Mouse (Mus musculus): Measurements from ENCODE around the gene Csmd2. TPM values are rescaled to one million over a fixed set of nuclear protein-coding genes. Genes with fewer than 3 reads are reported as not detected.
A peak's percentile ranks its signal among the peaks of the same experiment; 100 is the strongest.

Csmd2 gene
- polyA plus RNA-seq (2015; fragmentation: Nextera tagmentation; extraction: Ambion mirVana) = 0.04 and 0.05 TPM in 2 replicates

DNA sequence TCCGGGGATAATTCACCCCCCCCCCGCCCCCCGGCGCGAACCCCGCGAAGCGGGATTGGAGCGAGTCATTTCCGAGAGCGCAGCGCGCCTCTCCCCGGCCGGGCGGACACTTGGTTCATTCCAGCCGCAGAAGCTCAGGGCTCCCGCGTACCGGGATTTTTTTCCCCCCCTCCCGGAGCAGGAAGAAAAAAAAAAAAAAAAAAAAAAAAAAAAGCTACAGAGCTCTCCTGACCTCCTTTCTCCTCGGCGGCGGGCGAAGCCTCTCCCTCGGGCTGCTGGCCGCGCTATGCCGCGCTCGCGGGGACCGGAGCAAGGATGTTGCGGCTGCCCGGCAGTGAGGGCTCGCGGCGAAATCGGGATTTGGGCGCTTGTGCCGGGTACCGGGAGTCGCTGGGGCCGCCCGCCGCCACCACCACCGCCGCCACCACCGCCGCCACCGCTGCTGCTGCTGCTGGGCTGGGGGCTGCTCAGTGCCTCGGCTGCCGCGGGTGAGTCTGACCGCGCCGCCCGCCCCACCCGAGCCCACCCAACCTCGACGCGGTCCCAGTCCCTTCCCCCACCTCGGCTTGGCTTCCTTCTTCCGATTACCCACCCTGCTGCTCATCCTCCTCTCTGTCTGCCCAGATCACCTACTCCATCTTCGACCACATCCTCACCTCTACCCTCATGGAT, at the start of gene Csmd2:
TSS of gene Csmd2 (plus strand) at position 74 of the 672 bp plus-strand sequence.
- H3K4me2 ChIP-seq (replicated peaks; ENCODE audit: low read depth, low read length) = 0 out of 2 replicates have a peak within 1 kb of the TSS, but pooled peaks have one; percentile 19
- H3K27me3 ChIP-seq (replicated peaks; ENCODE audit: insufficient read depth, low read length) = peaks cover 44% of the 10 kb centered on the region
- no peak within 1 kb of the TSS for H3K4me3 ChIP-seq (ENCODE audit: low read depth, low read length)
- ATAC-seq (no peak), DNase-seq (ENCODE audit: low spot score) (no peak)
- H3K4me1 ChIP-seq (ENCODE audit: insufficient read depth, low read depth, low read length) = no peaks in the 10 kb centered on the region
- under 1% methylated on average over 23 of the region's 65 CpGs for WGBS
- no peaks in the 10 kb centered on the region for H3K9me3 ChIP-seq (ENCODE audit: low read length)
- no peak within 1 kb of the TSS for H3K27ac ChIP-seq (ENCODE audit: low read length)
- no peaks in the 10 kb centered on the region for H3K36me3 ChIP-seq (ENCODE audit: insufficient read depth, low read length)
- H3K9ac ChIP-seq (replicated peaks; ENCODE audit: low read depth) = no peak within 1 kb of the TSS
- TF ChIP-seq EP300 (IDR thresholded peaks at IDR 0.05) (no peak), CTCF (IDR thresholded peaks at IDR 0.05) (no peak)

DNA sequence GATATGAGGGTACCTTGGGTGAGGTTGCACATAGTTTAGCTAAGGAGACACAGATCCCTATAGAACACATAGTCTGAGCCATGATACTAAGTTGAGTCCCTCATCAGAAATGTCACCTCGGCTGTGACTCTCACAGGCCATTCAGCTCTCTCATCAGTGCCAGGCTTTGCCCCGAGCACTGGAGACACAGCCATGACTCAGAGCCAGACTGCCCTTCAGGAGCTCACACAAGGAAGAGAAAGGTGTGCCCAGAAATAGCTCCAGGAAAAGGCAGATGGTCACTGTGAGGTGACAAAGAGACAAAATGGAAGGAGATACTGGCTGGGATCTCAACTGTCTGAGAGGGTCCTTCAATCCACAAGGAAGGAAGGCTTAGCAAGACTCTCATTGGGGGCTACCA, 40.0 kb upstream of the Csmd2 start:
- TF ChIP-seq EP300 (IDR thresholded peaks at IDR 0.05) = no peak
- no peak for TF ChIP-seq CTCF (IDR thresholded peaks at IDR 0.05)
- no peak overlapping the region for H3K4me3 ChIP-seq (ENCODE audit: low read depth, low read length)
- no peaks in the 10 kb centered on the region for H3K36me3 ChIP-seq (ENCODE audit: insufficient read depth, low read length)
- no peak overlapping the region for H3K9ac ChIP-seq (replicated peaks; ENCODE audit: low read depth)
- DNase-seq (ENCODE audit: low spot score) (no peak), ATAC-seq (no peak)
- no peaks in the 10 kb centered on the region for H3K9me3 ChIP-seq (ENCODE audit: low read length)
- no peaks in the 10 kb centered on the region for H3K4me1 ChIP-seq (ENCODE audit: insufficient read depth, low read depth, low read length)
- WGBS = 64% methylated on average over 2 of the region's 2 CpGs
- H3K4me2 ChIP-seq (replicated peaks; ENCODE audit: low read depth, low read length) = no peak overlapping the region
- H3K27me3 ChIP-seq (replicated peaks; ENCODE audit: insufficient read depth, low read length) = no peaks in the 10 kb centered on the region
- no peak overlapping the region for H3K27ac ChIP-seq (ENCODE audit: low read length)

DNA sequence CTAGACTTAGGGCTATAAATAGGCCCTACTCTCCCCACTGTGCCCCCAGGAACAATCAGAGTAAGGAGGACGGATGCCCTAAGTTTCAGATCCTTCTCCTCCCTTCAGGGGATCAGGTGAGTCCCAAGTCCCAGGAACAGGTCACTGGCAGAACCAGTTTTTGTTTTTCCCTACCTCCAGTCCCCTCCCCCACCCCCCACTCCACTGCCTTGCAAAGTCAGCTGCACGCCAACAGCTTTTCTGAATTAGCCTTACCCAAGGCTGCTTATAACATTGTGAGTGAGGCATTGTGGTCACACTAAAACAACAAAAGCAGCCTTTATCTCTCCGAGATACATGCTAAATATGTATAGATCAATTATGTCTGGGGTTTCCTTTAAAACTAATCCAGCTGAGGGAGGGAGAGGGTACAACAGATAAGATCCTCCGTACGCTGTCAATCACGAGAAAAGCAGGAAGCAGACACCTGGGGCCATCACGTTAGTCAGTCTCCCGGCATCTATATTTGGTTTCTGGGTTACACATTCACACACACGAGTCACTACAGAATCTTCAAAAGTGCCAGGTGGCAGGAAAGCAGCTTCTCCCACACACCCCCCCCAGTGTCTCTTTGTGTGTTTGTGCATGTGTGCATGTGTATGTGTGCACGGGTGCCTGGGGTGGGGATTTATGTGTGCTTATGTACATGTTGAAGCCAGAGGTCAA, 34.5 kb upstream of the Csmd2 start:
- WGBS = 29% methylated on average over 10 of the region's 10 CpGs
- no peak overlapping the region for H3K4me2 ChIP-seq (replicated peaks; ENCODE audit: low read depth, low read length)

GRCm38 (mm10) chr4:127969101-127969500, 18.6 kb upstream of the Csmd2 start:
- TF ChIP-seq EP300 (IDR thresholded peaks at IDR 0.05) (no peak), CTCF (IDR thresholded peaks at IDR 0.05) (no peak)
- no peak overlapping the region for H3K9ac ChIP-seq (replicated peaks; ENCODE audit: low read depth)
- ATAC-seq (no peak), DNase-seq (ENCODE audit: low spot score) (no peak)
- H3K36me3 ChIP-seq (ENCODE audit: insufficient read depth, low read length) = no peaks in the 10 kb centered on the region
- H3K4me2 ChIP-seq (replicated peaks; ENCODE audit: low read depth, low read length) = no peak overlapping the region
- peaks cover 6% of the 10 kb centered on the region; the same call in 1 of the 2 replicates for H3K27me3 ChIP-seq (replicated peaks; ENCODE audit: insufficient read depth, low read length)
- H3K27ac ChIP-seq (ENCODE audit: low read length) = no peak overlapping the region
- H3K4me3 ChIP-seq (ENCODE audit: low read depth, low read length) = no peak overlapping the region
- WGBS = 10% methylated on average over 7 of the region's 7 CpGs
- H3K4me1 ChIP-seq (ENCODE audit: insufficient read depth, low read depth, low read length) = no peaks in the 10 kb centered on the region
- no peaks in the 10 kb centered on the region for H3K9me3 ChIP-seq (ENCODE audit: low read length)

More for the DNA sequence above, 34.5 kb upstream of the Csmd2 start:
- no peak overlapping the region for H3K27ac ChIP-seq (ENCODE audit: low read length)
- no peaks in the 10 kb centered on the region for H3K9me3 ChIP-seq (ENCODE audit: low read length)
- ATAC-seq (no peak), DNase-seq (ENCODE audit: low spot score) (no peak)
- TF ChIP-seq EP300 (IDR thresholded peaks at IDR 0.05) (no peak), CTCF (IDR thresholded peaks at IDR 0.05) (no peak)
- no peak overlapping the region for H3K4me3 ChIP-seq (ENCODE audit: low read depth, low read length)
- no peak overlapping the region for H3K9ac ChIP-seq (replicated peaks; ENCODE audit: low read depth)
- no peaks in the 10 kb centered on the region for H3K4me1 ChIP-seq (ENCODE audit: insufficient read depth, low read depth, low read length)
- no peaks in the 10 kb centered on the region for H3K27me3 ChIP-seq (replicated peaks; ENCODE audit: insufficient read depth, low read length)
- H3K36me3 ChIP-seq (ENCODE audit: insufficient read depth, low read length) = no peaks in the 10 kb centered on the region

GRCm38 (mm10) chr4:127970018-127970421, 17.6 kb upstream of the Csmd2 start:
- DNase-seq (ENCODE audit: low spot score) = peak; percentile 48
- H3K27me3 ChIP-seq (replicated peaks; ENCODE audit: insufficient read depth, low read length) = peaks cover 6% of the 10 kb centered on the region; the same call in 1 of the 2 replicates
- WGBS = 6% methylated on average over 7 of the region's 7 CpGs

More at GRCm38 (mm10) chr4:127970018-127970421, 17.6 kb upstream of the Csmd2 start:
- no peaks in the 10 kb centered on the region for H3K4me1 ChIP-seq (ENCODE audit: insufficient read depth, low read depth, low read length)
- H3K36me3 ChIP-seq (ENCODE audit: insufficient read depth, low read length) = no peaks in the 10 kb centered on the region
- H3K4me2 ChIP-seq (replicated peaks; ENCODE audit: low read depth, low read length) = no peak overlapping the region
- no peak for ATAC-seq
- no peak overlapping the region for H3K9ac ChIP-seq (replicated peaks; ENCODE audit: low read depth)
- TF ChIP-seq EP300 (IDR thresholded peaks at IDR 0.05) (no peak), CTCF (IDR thresholded peaks at IDR 0.05) (no peak)
- no peaks in the 10 kb centered on the region for H3K9me3 ChIP-seq (ENCODE audit: low read length)
- H3K4me3 ChIP-seq (ENCODE audit: low read depth, low read length) = no peak overlapping the region
- no peak overlapping the region for H3K27ac ChIP-seq (ENCODE audit: low read length)
